Mouse (Mus musculus) spleen, postnatal 14 days (tissue): ENCODE measurements around the gene Dnaaf2.
"Not testable (repeated sequence)": the region's sequence is repeated elsewhere in the genome, so short reads cannot be mapped to it uniquely, and the experiment has no call there.

Experiments
- DNase-seq, 2 experiments: peaks; one replicate each; pipeline ENCODE4 v3.0.0; 2021 to 2022; ENCODE audit warnings: low spot score in 2 of 2

The Dnaaf2 gene

DNA sequence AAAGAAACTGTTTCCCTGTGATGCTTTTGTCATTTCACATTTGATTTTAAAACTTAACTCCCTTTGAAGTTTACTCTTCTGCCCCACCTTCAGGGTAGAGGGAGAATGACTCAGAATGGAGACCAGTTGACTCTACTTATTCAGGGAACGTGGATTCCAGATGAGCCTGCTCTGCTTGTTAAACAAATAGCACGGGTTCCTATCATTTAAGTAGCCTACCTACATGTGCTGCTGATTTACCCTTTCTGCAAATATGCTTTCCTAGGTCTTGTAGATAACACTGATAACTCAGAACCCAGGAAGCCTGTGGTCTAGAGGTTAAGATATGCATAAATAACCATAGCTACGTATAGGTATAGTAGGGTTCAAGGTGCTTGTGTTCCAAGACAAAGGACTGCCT, 33.3 kb downstream of the Dnaaf2 start:
- no peak for DNase-seq

- not testable (repeated sequence) for DNase-seq
Measured at GRCm38 (mm10) chr12:69163586-69163985, 34.6 kb downstream of the Dnaaf2 start.

DNA sequence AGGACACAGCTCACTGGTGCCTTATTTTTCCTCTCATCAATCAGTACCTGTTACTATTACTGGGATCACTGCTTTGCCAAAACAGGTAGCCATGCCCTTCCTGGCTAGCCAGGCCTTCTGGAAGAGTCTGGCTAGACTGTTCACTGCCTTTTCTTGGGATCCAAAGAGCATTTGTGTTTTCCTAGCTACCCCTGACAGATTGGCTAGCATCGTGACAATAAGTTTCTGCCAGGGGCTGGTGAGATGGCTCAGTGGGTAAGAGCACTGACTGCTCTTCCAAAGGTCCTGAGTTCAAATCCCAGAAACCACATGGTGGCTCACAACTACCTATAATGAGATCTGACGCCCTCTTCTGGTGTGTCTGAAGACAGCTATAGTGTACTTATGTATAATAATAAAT, 37.6 kb downstream of the Dnaaf2 start:
- DNase-seq, result not testable (repeated sequence)

GRCm38 (mm10) chr12:69159578-69159940, 38.7 kb downstream of the Dnaaf2 start:
- DNase-seq, result no peak

- peak; percentile 94 for DNase-seq
Measured at GRCm38 (mm10) chr12:69158765-69159577, 39.3 kb downstream of the Dnaaf2 start, which contains the start of gene Rps29. Gene Rps29, minus strand, starts transcription at chr12:69159186.

DNA sequence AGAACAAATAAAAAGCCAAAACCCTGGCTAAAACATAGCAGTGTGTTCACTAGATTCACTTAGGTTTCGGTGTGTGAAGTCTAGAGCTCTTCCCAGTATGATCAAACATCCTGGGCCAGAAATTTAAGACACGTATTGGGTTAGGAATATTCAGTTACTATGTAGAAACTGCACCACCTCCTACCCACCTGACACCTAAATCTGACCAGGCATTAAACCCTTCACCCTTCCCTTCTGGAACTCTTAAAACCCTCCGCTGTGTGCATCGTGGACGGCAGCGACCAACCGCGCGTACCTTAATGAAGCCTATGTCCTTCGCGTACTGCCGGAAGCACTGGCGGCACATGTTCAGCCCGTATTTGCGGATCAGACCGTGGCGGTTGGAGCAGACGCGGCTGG, 39.9 kb downstream of the Dnaaf2 start:
- DNase-seq, result no peak

- DNase-seq, result no peak
Measured at GRCm38 (mm10) chr12:69157107-69157506, 41.1 kb downstream of the Dnaaf2 start.

DNA sequence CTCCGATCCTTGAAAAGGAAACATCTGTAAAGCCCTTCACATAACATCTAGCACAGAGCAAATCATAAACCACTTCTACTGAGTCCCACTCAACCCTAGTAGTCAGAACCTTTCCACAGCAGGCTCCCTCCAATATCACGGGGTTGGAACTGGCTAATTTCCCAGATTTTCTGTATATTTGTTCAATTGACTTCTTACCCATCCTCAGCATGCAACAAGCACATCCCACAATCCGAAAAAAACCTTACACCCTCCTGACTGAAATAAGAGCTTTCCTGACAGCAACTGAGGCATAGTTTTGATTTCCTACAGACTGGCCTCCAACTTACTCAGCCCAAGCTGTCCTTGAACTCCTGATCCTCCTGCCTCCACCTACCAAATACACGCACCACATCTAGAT, 41.8 kb downstream of the Dnaaf2 start:
- DNase-seq, result no peak

GRCm38 (mm10) chr12:69155923-69156322, 42.3 kb downstream of the Dnaaf2 start:
- no peak for DNase-seq

GRCm38 (mm10) chr12:69150049-69150448, 48.2 kb downstream of the Dnaaf2 start:
- no peak for DNase-seq

- no peak for DNase-seq
Measured at GRCm38 (mm10) chr12:69147166-69147735, 51.0 kb downstream of the Dnaaf2 start.

- no peak for DNase-seq
Measured at GRCm38 (mm10) chr12:69143460-69143859, 54.8 kb downstream of the Dnaaf2 start.

- no peak for DNase-seq
Measured at GRCm38 (mm10) chr12:69139841-69140240, 58.4 kb downstream of the Dnaaf2 start.

DNA sequence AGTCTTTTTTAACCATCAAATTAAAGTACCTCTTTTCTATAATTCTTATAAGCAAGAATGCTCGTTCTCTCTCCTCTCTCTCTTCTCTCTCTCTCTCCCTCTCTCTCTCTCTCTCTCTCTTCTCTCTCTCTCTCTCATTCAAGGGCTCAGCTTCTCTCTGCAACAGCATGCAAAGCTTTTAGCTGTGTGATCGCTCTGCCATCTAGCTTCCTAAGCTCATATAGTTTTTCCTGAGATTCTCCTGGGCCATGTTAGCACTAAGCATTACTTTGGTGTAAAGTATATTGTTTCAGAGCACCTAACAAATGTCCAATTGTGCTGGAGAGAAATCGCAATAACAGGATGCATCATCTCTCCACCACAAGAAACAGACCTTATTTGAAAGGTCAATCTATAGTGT, 59.0 kb downstream of the Dnaaf2 start:
- DNase-seq, result no peak
